Mouse (Mus musculus): ENCODE data around the gene Gal3st4. TPM values are rescaled to one million over a fixed set of nuclear protein-coding genes. Genes with fewer than 3 reads are reported as not detected.
"Not testable (repeated sequence)": the region's sequence is repeated elsewhere in the genome, so short reads cannot be mapped to it uniquely, and the experiment has no call there.

Gene Gal3st4
- polyA plus RNA-seq, 1 experiment from 2014 or later = 1.6 TPM

DNA sequence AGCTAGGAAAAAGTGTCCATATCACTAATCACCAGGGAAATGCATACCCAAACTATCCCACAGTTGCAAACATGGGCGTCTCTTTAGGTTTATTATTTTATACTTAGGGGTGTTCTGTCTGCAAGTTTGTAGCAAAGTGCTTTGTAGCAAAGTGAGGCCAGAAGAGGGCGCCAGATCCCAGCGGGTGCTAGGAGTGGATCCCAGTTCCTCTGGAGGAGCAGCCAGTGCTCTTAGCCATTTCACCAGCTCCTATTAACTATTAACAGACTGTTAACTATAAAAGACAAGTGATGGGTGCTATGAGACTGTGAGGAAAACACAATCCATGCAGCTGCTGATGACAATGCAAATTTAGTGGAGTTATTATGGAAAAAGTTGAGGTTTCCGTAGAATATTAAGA lies 50.5 kb downstream of the Gal3st4 start:
- Histone ChIP-seq H3K4me1 (ENCODE audit: insufficient read depth) (no peaks in the 10 kb centered on the region), H3K36me3 (ENCODE audit: insufficient read depth) (no peaks in the 10 kb centered on the region), H3K4me3 (ENCODE audit: low read depth, low read length) (no peak overlapping the region), H3K27me3 (ENCODE audit: insufficient read depth, low read length) (no peaks in the 10 kb centered on the region), H3K4me2 (no peak overlapping the region), H3K9me3 (ENCODE audit: low read depth, low read length) (no peaks in the 10 kb centered on the region), H3K9ac (no peak overlapping the region), H3K27ac (ENCODE audit: low read depth) (no peak overlapping the region)
- TF ChIP-seq CTCF (IDR thresholded peaks at IDR 0.05; ENCODE audit: low read depth) = peak; percentile 79
- ATAC-seq (ENCODE audit: insufficient read depth) (no peak), DNase-seq (peak; percentile 90)
- 25% methylated on average over 4 of the region's 4 CpGs for WGBS

- H3K9me3 ChIP-seq (ENCODE audit: low read depth, low read length) = no peaks in the 10 kb centered on the region
- no peak overlapping the region for H3K4me2 ChIP-seq
- no peak overlapping the region for H3K27ac ChIP-seq (ENCODE audit: low read depth)
- no peaks in the 10 kb centered on the region for H3K27me3 ChIP-seq (ENCODE audit: insufficient read depth, low read length)
- TF ChIP-seq CTCF (IDR thresholded peaks at IDR 0.05; ENCODE audit: low read depth) = no peak
- ATAC-seq (ENCODE audit: insufficient read depth) (no peak), DNase-seq (no peak)
- H3K4me1 ChIP-seq (ENCODE audit: insufficient read depth) = no peaks in the 10 kb centered on the region
- 29% methylated on average over 2 of the region's 2 CpGs for WGBS
- no peak overlapping the region for H3K9ac ChIP-seq
- H3K36me3 ChIP-seq (ENCODE audit: insufficient read depth) = no peaks in the 10 kb centered on the region
- no peak overlapping the region for H3K4me3 ChIP-seq (ENCODE audit: low read depth, low read length)
These were observed 52.8 kb downstream of the Gal3st4 start for GRCm38 (mm10) chr5:138219864-138220263.

DNA sequence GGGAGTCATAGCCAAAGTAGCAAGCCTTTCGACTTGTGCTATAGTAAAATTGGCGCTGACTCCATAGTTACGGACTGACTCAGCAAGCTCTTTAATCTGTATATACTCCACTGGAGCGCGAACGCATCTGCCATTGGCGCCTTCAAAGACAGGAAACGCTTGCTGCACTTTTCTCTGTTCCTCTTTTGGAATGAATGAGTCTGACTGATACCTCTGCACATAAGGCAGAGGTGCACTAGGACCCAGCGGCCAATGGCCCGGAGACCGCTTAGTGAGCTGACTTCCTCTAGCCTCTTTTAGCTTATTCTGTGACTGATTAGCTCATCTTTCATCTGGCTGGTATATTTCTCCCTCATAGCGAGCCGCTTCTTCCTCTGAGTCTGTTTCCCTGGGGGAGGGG lies 56.0 kb downstream of the Gal3st4 start:
- not testable (repeated sequence) for DNase-seq; H3K27me3 ChIP-seq (ENCODE audit: insufficient read depth, low read length)
- WGBS = 90% methylated on average over 13 of the region's 13 CpGs

More for the DNA sequence above, 56.0 kb downstream of the Gal3st4 start:
- not testable (repeated sequence) for H3K4me2 ChIP-seq; H3K4me3 ChIP-seq (ENCODE audit: low read depth, low read length); H3K36me3 ChIP-seq (ENCODE audit: insufficient read depth); H3K4me1 ChIP-seq (ENCODE audit: insufficient read depth); H3K9ac ChIP-seq; ATAC-seq (ENCODE audit: insufficient read depth); H3K9me3 ChIP-seq (ENCODE audit: low read depth, low read length); H3K27ac ChIP-seq (ENCODE audit: low read depth)

Other genes starting within 250 kb of the Gal3st4 start
- not detected in 2 replicates for gene Smok3c, start 219.6 kb downstream of the Gal3st4 start, polyA plus RNA-seq (2014; fragmentation: Nextera tagmentation; extraction: Ambion mirVana)
- 24.5 and 27.2 TPM in 2 replicates for gene Zkscan1, start 187.8 kb downstream of the Gal3st4 start, polyA plus RNA-seq (2014; fragmentation: Nextera tagmentation; extraction: Ambion mirVana)
- gene Zscan21, start 155.9 kb downstream of the Gal3st4 start, polyA plus RNA-seq (2014; fragmentation: Nextera tagmentation; extraction: Ambion mirVana) = 63.0 and 64.9 TPM in 2 replicates
- gene Zfp113, start 117.1 kb downstream of the Gal3st4 start, polyA plus RNA-seq (2014; fragmentation: Nextera tagmentation; extraction: Ambion mirVana) = 16.6 and 18.1 TPM in 2 replicates
- 256 and 259 TPM in 2 replicates for gene Cops6, start 111.8 kb downstream of the Gal3st4 start, polyA plus RNA-seq (2014; fragmentation: Nextera tagmentation; extraction: Ambion mirVana)
- 19.2 and 20.6 TPM in 2 replicates for gene Ap4m1, start 100.8 kb downstream of the Gal3st4 start, polyA plus RNA-seq (2014; fragmentation: Nextera tagmentation; extraction: Ambion mirVana)
- 225 and 233 TPM in 2 replicates for gene Mcm7, start 100.4 kb downstream of the Gal3st4 start, polyA plus RNA-seq (2014; fragmentation: Nextera tagmentation; extraction: Ambion mirVana)
- gene Taf6, start 85.4 kb downstream of the Gal3st4 start, polyA plus RNA-seq (2014; fragmentation: Nextera tagmentation; extraction: Ambion mirVana) = 95.6 and 97.6 TPM in 2 replicates
- gene Cnpy4, start 85.4 kb downstream of the Gal3st4 start, polyA plus RNA-seq (2014; fragmentation: Nextera tagmentation; extraction: Ambion mirVana) = 55.5 and 59.0 TPM in 2 replicates
- gene Mblac1, start 78.5 kb downstream of the Gal3st4 start, polyA plus RNA-seq (2014; fragmentation: Nextera tagmentation; extraction: Ambion mirVana) = 7.3 and 7.9 TPM in 2 replicates
- gene Nxpe5, start 46.9 kb downstream of the Gal3st4 start, polyA plus RNA-seq (2014; fragmentation: Nextera tagmentation; extraction: Ambion mirVana) = not detected in 2 replicates
- gene Lamtor4, start 17.4 kb downstream of the Gal3st4 start, polyA plus RNA-seq (2014; fragmentation: Nextera tagmentation; extraction: Ambion mirVana) = 44.2 and 46.0 TPM in 2 replicates
- 5.5 and 6.6 TPM in 2 replicates for gene BC037034, start 8.8 kb downstream of the Gal3st4 start, polyA plus RNA-seq (2014; fragmentation: Nextera tagmentation; extraction: Ambion mirVana)
- 0.12 TPM in 1 of 2 replicates, not detected in the other for gene Gm43720, start 7.1 kb upstream of the Gal3st4 start, polyA plus RNA-seq (2014; fragmentation: Nextera tagmentation; extraction: Ambion mirVana)
- gene Gpc2, start 7.2 kb upstream of the Gal3st4 start, polyA plus RNA-seq (2014; fragmentation: Nextera tagmentation; extraction: Ambion mirVana) = 4.3 and 4.7 TPM in 2 replicates
- 4.3 and 6.3 TPM in 2 replicates for gene Stag3, start 7.4 kb upstream of the Gal3st4 start, polyA plus RNA-seq (2014; fragmentation: Nextera tagmentation; extraction: Ambion mirVana)
- 0.17 TPM in 1 of 2 replicates, not detected in the other for gene Pvrig, start 69.1 kb upstream of the Gal3st4 start, polyA plus RNA-seq (2014; fragmentation: Nextera tagmentation; extraction: Ambion mirVana)
- 35.5 and 41.9 TPM in 2 replicates for gene Zfp157, start 168.6 kb upstream of the Gal3st4 start, polyA plus RNA-seq (2014; fragmentation: Nextera tagmentation; extraction: Ambion mirVana)